Mouse (Mus musculus) natural killer cell, adult 2 months (primary cell): ENCODE data around the gene Igfn1.

ENCODE experiments used
- DNase-seq, 2 experiments: peaks; one replicate each; pipeline ENCODE4 v3.0.0; 2022; ENCODE audit warnings: low spot score in 2 of 2

The Igfn1 gene

DNA sequence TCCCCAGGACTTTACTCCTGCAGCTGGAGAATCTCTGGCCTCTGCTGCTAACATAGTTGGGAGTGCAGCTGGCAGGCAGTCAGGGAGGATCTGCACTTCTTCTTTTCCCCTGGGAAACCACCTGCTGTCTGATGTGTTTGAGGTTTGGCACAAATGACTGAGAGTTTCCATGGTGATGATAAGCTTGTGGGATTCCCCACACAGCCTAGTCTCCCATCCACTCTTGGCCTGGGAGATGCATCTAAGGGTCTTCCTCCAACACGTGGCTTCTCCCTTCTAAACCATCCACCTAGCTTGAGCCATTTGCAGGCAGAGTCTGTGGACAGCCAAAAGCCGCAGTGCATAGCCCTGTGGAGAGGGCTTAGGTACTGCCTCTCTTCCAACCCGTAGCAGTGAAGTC lies 76.3 kb downstream of the Igfn1 start:
- no peak for DNase-seq

DNA sequence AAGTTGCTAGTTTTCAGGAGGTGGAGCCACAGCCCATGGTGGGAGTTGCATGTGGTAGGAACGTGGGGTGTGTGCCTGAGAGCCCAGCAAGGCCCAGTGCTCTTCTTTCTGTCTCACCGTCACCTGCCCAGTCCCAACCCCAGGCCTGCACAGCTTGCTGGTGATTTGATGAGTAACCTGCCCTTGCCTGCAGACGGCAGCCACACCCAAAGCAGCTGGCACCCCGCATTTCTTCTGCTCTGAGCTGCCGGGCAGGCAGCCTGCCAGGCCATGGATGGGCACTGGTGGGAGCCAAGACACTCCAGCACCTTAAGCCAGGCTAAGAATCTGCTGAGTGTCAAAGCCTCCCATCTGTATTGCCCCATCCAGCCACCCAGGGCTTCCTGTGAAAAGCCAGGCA lies 80.3 kb downstream of the Igfn1 start:
- no peak for DNase-seq

DNA sequence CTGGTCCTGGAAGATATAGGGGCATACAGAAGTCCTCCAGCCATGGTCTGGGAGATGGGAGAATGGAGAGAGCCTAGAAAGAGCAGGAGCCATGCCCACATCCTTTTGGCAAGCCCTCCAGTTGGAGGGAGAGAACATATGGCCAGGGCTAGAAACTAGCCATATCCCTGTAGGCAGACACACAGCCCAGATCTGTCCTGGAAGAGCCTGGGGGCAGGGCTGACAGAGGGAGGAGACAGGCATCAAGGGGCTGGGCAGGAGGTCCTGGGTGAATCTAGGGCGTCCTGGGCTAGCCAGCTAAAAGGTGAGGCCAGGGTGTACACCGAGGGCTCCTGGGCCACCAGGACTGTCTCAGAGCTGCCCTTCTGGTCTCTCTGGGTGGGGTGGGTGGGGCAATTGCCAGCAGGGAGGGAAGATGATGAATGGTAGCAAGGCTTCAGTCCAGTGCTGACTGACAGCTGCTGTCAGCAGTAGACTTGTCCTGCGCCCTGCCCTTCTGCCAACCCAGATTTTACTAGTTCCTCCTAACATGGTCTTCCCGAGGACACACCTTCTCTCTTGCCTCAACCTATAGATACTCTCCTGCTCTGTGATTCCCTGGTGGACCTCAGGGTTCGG lies 81.7 kb downstream of the Igfn1 start:
- no peak for DNase-seq

DNA sequence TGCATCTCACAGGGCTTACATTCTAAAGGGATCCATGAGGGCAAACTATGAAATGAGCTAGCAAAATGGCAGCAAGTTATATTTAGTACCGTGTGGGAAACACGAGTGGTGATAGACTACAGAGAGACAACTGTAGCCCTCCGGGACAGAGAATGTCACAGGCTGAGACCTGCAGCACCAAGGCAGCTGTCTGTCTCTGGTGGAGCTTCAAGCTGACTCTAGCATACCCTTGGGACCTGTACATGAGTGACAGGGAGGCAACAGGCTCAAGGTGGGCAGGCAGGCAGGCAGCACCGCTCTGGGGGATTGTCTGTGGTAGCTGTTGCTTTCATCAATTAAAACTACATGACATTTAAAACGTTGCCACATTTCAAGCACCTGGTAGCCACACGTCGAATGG lies 82.9 kb downstream of the Igfn1 start:
- no peak for DNase-seq

DNA sequence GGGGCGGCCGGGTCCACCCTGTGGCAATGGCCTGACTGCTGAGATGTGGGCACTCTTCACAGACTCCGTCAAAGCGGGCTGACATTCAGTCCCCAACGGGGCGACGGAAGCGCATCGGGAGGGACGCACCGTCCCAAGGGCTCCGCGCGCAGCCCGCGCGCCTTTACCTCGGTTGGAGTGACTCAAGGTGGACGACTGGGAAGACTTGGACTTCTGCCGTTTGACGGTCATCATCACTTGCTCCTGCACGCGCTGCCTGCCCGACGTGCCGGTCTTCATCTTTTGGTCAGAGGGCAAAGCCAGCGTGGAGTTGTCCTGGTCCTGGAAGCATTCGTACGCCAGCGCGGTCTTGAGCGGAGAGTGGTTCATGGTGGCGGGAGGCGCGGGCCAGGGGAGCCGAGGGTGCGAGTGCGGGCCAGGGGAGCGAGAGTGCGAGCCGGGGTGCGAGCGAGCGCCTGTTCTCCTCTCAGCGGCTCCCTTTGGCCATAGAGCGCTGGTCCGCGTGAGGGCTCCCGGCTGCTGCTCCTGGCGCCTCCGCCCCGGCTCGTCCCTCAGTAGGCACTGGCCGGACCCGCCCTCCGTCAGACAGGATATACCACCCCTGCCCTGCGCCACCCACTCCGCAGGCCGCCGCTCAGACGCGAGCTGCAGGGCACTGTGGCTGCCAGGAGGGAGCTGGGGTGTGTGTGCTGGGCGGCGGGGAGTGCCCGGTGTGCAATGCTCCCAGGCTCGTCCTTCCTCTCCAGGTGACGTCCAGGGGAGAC lies 87.3 kb downstream of the Igfn1 start, which contains the start of gene Pkp1:
Gene Pkp1 (minus strand): TSS at position 564 of the 764 bp plus-strand sequence.
- no peak for DNase-seq

DNA sequence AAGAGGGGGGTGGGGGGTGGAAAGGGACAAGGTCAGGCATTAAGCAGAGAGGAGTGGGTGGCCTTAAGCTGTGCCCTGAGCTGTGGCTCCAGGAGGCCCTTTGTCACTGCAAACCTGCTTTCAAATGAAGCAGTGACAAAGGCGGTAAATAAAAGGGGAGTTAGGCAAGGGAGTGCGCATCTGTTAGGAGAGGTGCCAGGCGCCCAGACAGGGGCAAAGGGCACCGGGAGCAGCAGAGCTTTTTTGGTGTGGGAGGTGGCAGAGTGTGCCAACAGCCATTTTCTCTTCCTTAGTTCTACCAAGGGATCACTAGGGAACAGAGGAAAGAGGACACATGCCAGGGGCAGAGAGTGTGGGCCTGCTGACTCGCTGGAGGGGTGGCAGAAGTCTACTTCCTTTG lies 88.9 kb downstream of the Igfn1 start:
- DNase-seq = no peak

DNA sequence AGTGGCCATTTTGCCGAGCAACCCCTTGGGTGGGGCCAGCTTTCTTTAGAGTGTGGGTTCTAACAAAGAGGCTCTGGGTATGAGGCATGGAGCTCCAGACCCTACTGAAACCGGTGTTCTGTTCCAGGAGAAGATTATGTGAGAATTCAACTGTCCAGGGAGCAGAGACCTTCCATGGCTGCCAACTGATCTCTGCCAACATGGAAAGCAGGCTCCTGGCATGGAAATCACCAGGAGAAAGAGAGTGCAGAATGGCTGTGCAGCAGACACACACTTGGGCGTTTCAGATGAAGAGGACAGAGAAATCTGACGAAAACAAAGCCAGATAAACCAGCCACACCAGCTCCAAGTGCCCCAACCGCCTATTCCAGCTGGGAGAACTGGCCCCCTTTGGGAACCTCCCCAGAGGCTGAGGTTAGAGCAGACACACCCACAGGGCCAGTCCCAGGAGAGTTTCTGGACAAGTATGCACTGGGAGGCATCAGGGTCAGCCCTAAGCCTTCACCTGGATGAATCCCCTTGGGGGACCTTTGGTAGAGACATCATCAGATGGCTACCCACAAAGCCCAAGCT lies 89.6 kb downstream of the Igfn1 start:
- no peak for DNase-seq

DNA sequence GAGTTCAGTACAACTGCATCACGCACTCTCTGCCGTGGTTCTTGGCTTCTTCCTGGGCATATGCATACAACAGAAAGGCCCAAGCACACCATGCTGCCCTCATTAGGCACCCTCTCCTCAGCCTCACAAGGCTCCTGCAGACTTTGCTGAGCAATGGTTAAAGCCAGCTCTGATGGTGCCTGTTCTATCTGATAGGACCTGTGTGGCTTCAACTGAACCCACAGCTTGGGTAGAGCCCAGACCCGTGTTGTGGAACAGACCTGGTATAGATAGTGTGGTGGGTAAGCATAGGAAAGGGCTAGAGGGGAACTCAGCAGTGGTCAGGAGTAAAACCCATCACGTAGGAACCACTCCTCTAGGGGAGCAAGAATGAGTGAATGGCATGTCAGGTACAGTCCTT lies 92.5 kb downstream of the Igfn1 start:
- no peak for DNase-seq

DNA sequence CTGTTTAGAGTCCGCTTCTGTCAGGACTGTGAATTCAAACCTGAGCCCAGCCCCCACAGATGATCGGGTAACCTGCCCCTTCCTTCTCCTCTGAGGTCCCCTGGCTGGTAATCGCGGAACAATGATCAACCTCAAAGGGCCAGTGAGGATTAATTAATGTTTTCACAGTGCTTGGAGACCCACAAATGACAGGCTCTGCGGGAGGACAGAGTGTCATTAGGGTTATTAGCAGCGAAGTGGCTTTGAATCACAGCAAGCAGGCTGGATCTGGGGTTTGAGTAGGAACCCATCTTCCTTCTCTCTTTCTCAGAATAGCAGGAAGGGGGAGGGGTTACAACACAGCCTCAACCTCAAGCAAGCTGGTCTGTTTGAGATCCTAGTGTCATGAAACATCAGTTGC lies 96.8 kb downstream of the Igfn1 start:
- DNase-seq = no peak

DNA sequence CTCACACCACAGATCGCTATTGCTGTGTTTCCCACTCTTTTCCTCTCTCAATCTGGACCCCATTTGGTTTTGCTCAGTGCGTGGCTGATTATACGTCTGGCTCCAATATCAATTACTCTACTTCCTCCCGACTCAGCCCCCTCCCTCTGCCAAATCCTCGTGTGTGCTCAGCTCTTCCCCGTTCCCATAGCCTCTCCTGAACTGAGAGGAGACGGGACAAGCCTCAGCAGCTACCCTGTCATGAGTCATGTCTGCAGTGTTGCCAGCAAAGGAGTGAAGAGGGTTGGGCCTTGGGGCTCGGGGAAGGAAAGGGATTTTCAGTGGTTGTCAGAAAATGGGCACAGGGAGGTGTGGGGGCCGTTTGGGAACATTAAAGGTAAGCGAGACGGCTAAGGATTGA lies 99.4 kb downstream of the Igfn1 start:
- no peak for DNase-seq
